Mouse (Mus musculus): ENCODE data around the gene Cog3. TPM values are rescaled to one million over a fixed set of nuclear protein-coding genes. Genes with fewer than 3 reads are reported as not detected.
A peak's percentile ranks its signal among the peaks of the same experiment; 100 is the strongest.

Gene Cog3
- polyA plus RNA-seq, 1 experiment from 2014 or later: 16.0 TPM

- Histone ChIP-seq H3K4me1 (ENCODE audit: control insufficient read depth in 2 of 2, insufficient read depth in 2 of 2, low read length in 2 of 2) (peaks cover 0 to 2% of the 10 kb centered on the region in 2 experiments; a peak in 2 of 4 replicates), H3K36me3 (ENCODE audit: control insufficient read depth, insufficient read depth, low read length) (peaks cover 21% of the 10 kb centered on the region), H3K4me3 (ENCODE audit: control insufficient read depth in 1 of 2, insufficient read depth in 1 of 2, low read depth in 1 of 2, low read length in 2 of 2) (no peak overlapping the region), H3K9me3 (ENCODE audit: control insufficient read depth, low read length) (no peaks in the 10 kb centered on the region), H3K27ac (replicated peaks in 1 of 2; ENCODE audit: control insufficient read depth in 1 of 2, insufficient read depth in 1 of 2, low read depth in 2 of 2, low read length in 2 of 2) (no peak overlapping the region), H3K27me3 (ENCODE audit: control insufficient read depth, insufficient read depth, low read length) (no peaks in the 10 kb centered on the region), H3K9ac (ENCODE audit: low read length) (no peak overlapping the region), H3K4me2 (ENCODE audit: low read length) (no peak overlapping the region)
- WGBS: 67% methylated on average over 7 of the region's 7 CpGs
- ATAC-seq (ENCODE audit: insufficient number of reproducible peaks, insufficient read depth, low FRiP score, low read depth): no peak
These were observed 4.1 kb upstream of the Cog3 start for GRCm38 (mm10) chr14:75758401-75758800.

GRCm38 (mm10) chr14:75757821-75758220 is 3.5 kb upstream of the Cog3 start:
- 80% methylated on average over 2 of the region's 2 CpGs for WGBS
- Histone ChIP-seq H3K4me1 (ENCODE audit: control insufficient read depth in 2 of 2, insufficient read depth in 2 of 2, low read length in 2 of 2) (peaks cover 3 to 8% of the 10 kb centered on the region in 2 experiments; a peak in 3 of 4 replicates), H3K27me3 (ENCODE audit: control insufficient read depth, insufficient read depth, low read length) (no peaks in the 10 kb centered on the region), H3K36me3 (ENCODE audit: control insufficient read depth, insufficient read depth, low read length) (peaks cover 15% of the 10 kb centered on the region), H3K27ac (replicated peaks in 1 of 2; ENCODE audit: control insufficient read depth in 1 of 2, insufficient read depth in 1 of 2, low read depth in 2 of 2, low read length in 2 of 2) (no peak overlapping the region), H3K9me3 (ENCODE audit: control insufficient read depth, low read length) (no peaks in the 10 kb centered on the region), H3K4me2 (ENCODE audit: low read length) (no peak overlapping the region), H3K4me3 (ENCODE audit: control insufficient read depth in 1 of 2, insufficient read depth in 1 of 2, low read depth in 1 of 2, low read length in 2 of 2) (no peak overlapping the region), H3K9ac (ENCODE audit: low read length) (no peak overlapping the region)
- no peak for ATAC-seq (ENCODE audit: insufficient number of reproducible peaks, insufficient read depth, low FRiP score, low read depth)

GRCm38 (mm10) chr14:75756971-75757370 is 2.7 kb upstream of the Cog3 start:
- H3K9me3 ChIP-seq (ENCODE audit: control insufficient read depth, low read length): no peaks in the 10 kb centered on the region
- 83% methylated on average over 6 of the region's 6 CpGs for WGBS

GRCm38 (mm10) chr14:75753206-75753605 is 1.1 kb downstream of the Cog3 start:
- Histone ChIP-seq H3K4me3 (ENCODE audit: control insufficient read depth in 1 of 2, insufficient read depth in 1 of 2, low read depth in 1 of 2, low read length in 2 of 2) (peak overlapping the region; percentile 14 to 98; a peak in 3 of 4 replicates), H3K9ac (ENCODE audit: low read length) (peak overlapping the region; percentile 96), H3K27me3 (ENCODE audit: control insufficient read depth, insufficient read depth, low read length) (no peaks in the 10 kb centered on the region), H3K4me1 (ENCODE audit: control insufficient read depth in 2 of 2, insufficient read depth in 2 of 2, low read length in 2 of 2) (peaks cover 5 to 18% of the 10 kb centered on the region in 2 experiments), H3K36me3 (ENCODE audit: control insufficient read depth, insufficient read depth, low read length) (0 out of 2 replicates have a peak, but pooled peaks cover under 1% of the 10 kb centered on the region), H3K9me3 (ENCODE audit: control insufficient read depth, low read length) (no peaks in the 10 kb centered on the region), H3K4me2 (ENCODE audit: low read length) (peak overlapping the region; percentile 85), H3K27ac (replicated peaks in 1 of 2; ENCODE audit: control insufficient read depth in 1 of 2, insufficient read depth in 1 of 2, low read depth in 2 of 2, low read length in 2 of 2) (0 out of 4 replicates have a peak overlapping the region, but pooled peaks of 1 of the 2 experiments have one; percentile 89)
- WGBS: 57% methylated on average over 8 of the region's 8 CpGs
- ATAC-seq (ENCODE audit: insufficient number of reproducible peaks, insufficient read depth, low FRiP score, low read depth): no peak

More at GRCm38 (mm10) chr14:75756971-75757370, 2.7 kb upstream of the Cog3 start:
- Histone ChIP-seq H3K4me2 (ENCODE audit: low read length) (no peak overlapping the region), H3K27me3 (ENCODE audit: control insufficient read depth, insufficient read depth, low read length) (no peaks in the 10 kb centered on the region), H3K9ac (ENCODE audit: low read length) (no peak overlapping the region), H3K4me3 (ENCODE audit: control insufficient read depth in 1 of 2, insufficient read depth in 1 of 2, low read depth in 1 of 2, low read length in 2 of 2) (no peak overlapping the region), H3K27ac (replicated peaks in 1 of 2; ENCODE audit: control insufficient read depth in 1 of 2, insufficient read depth in 1 of 2, low read depth in 2 of 2, low read length in 2 of 2) (no peak overlapping the region), H3K4me1 (ENCODE audit: control insufficient read depth in 2 of 2, insufficient read depth in 2 of 2, low read length in 2 of 2) (peaks cover 5 to 12% of the 10 kb centered on the region in 2 experiments; a peak in 3 of 4 replicates), H3K36me3 (ENCODE audit: control insufficient read depth, insufficient read depth, low read length) (peaks cover 7% of the 10 kb centered on the region)
- no peak for ATAC-seq (ENCODE audit: insufficient number of reproducible peaks, insufficient read depth, low FRiP score, low read depth)

GRCm38 (mm10) chr14:75751040-75751439 is 3.3 kb downstream of the Cog3 start:
- no peak overlapping the region for H3K9ac ChIP-seq (ENCODE audit: low read length)
- no peaks in the 10 kb centered on the region for H3K27me3 ChIP-seq (ENCODE audit: control insufficient read depth, insufficient read depth, low read length)
- H3K27ac ChIP-seq (replicated peaks in 1 of 2; ENCODE audit: control insufficient read depth in 1 of 2, insufficient read depth in 1 of 2, low read depth in 2 of 2, low read length in 2 of 2): no peak overlapping the region
- no peak overlapping the region for H3K4me3 ChIP-seq (ENCODE audit: control insufficient read depth in 1 of 2, insufficient read depth in 1 of 2, low read depth in 1 of 2, low read length in 2 of 2)
- H3K36me3 ChIP-seq (ENCODE audit: control insufficient read depth, insufficient read depth, low read length): peaks cover 14% of the 10 kb centered on the region
- no peak for ATAC-seq (ENCODE audit: insufficient number of reproducible peaks, insufficient read depth, low FRiP score, low read depth)
- no peak overlapping the region for H3K4me2 ChIP-seq (ENCODE audit: low read length)
- no peaks in the 10 kb centered on the region for H3K9me3 ChIP-seq (ENCODE audit: control insufficient read depth, low read length)
- peaks cover 5 to 18% of the 10 kb centered on the region in 2 experiments for H3K4me1 ChIP-seq (ENCODE audit: control insufficient read depth in 2 of 2, insufficient read depth in 2 of 2, low read length in 2 of 2)
- WGBS: 70% methylated on average over 4 of the region's 4 CpGs

- no peak overlapping the region for H3K4me2 ChIP-seq (ENCODE audit: low read length)
- H3K4me1 ChIP-seq (ENCODE audit: control insufficient read depth in 2 of 2, insufficient read depth in 2 of 2, low read length in 2 of 2): peaks cover 5 to 18% of the 10 kb centered on the region in 2 experiments
- ATAC-seq (ENCODE audit: insufficient number of reproducible peaks, insufficient read depth, low FRiP score, low read depth): no peak
- H3K9me3 ChIP-seq (ENCODE audit: control insufficient read depth, low read length): no peaks in the 10 kb centered on the region
- no peak overlapping the region for H3K27ac ChIP-seq (replicated peaks in 1 of 2; ENCODE audit: control insufficient read depth in 1 of 2, insufficient read depth in 1 of 2, low read depth in 2 of 2, low read length in 2 of 2)
- 92% methylated on average over 4 of the region's 4 CpGs for WGBS
- H3K36me3 ChIP-seq (ENCODE audit: control insufficient read depth, insufficient read depth, low read length): peaks cover 32% of the 10 kb centered on the region
- no peak overlapping the region for H3K4me3 ChIP-seq (ENCODE audit: control insufficient read depth in 1 of 2, insufficient read depth in 1 of 2, low read depth in 1 of 2, low read length in 2 of 2)
- no peak overlapping the region for H3K9ac ChIP-seq (ENCODE audit: low read length)
- no peaks in the 10 kb centered on the region for H3K27me3 ChIP-seq (ENCODE audit: control insufficient read depth, insufficient read depth, low read length)
These were observed 5.2 kb downstream of the Cog3 start for GRCm38 (mm10) chr14:75749123-75749522.

- WGBS: 92% methylated on average over 2 of the region's 2 CpGs
- no peak for ATAC-seq (ENCODE audit: insufficient number of reproducible peaks, insufficient read depth, low FRiP score, low read depth)
- no peak overlapping the region for H3K4me2 ChIP-seq (ENCODE audit: low read length)
- H3K27ac ChIP-seq (replicated peaks in 1 of 2; ENCODE audit: control insufficient read depth in 1 of 2, insufficient read depth in 1 of 2, low read depth in 2 of 2, low read length in 2 of 2): no peak overlapping the region
- no peaks in the 10 kb centered on the region for H3K27me3 ChIP-seq (ENCODE audit: control insufficient read depth, insufficient read depth, low read length)
- H3K36me3 ChIP-seq (ENCODE audit: control insufficient read depth, insufficient read depth, low read length): peaks cover 39% of the 10 kb centered on the region
- no peaks in the 10 kb centered on the region for H3K9me3 ChIP-seq (ENCODE audit: control insufficient read depth, low read length)
- H3K4me1 ChIP-seq (ENCODE audit: control insufficient read depth in 2 of 2, insufficient read depth in 2 of 2, low read length in 2 of 2): peaks cover 3 to 12% of the 10 kb centered on the region in 2 experiments
- H3K4me3 ChIP-seq (ENCODE audit: control insufficient read depth in 1 of 2, insufficient read depth in 1 of 2, low read depth in 1 of 2, low read length in 2 of 2): no peak overlapping the region
- H3K9ac ChIP-seq (ENCODE audit: low read length): no peak overlapping the region
These were observed 6.4 kb downstream of the Cog3 start for GRCm38 (mm10) chr14:75747960-75748359.

GRCm38 (mm10) chr14:75741904-75742303 is 12.4 kb downstream of the Cog3 start:
- no peak overlapping the region for H3K9ac ChIP-seq (ENCODE audit: low read length)
- H3K4me1 ChIP-seq (ENCODE audit: control insufficient read depth in 2 of 2, insufficient read depth in 2 of 2, low read length in 2 of 2): no peaks in the 10 kb centered on the region
- no peak overlapping the region for H3K27ac ChIP-seq (replicated peaks in 1 of 2; ENCODE audit: control insufficient read depth in 1 of 2, insufficient read depth in 1 of 2, low read depth in 2 of 2, low read length in 2 of 2)
- H3K9me3 ChIP-seq (ENCODE audit: control insufficient read depth, low read length): no peaks in the 10 kb centered on the region
- H3K36me3 ChIP-seq (ENCODE audit: control insufficient read depth, insufficient read depth, low read length): peaks cover 89% of the 10 kb centered on the region
- no peak overlapping the region for H3K4me2 ChIP-seq (ENCODE audit: low read length)
- WGBS: 64% methylated on average over 3 of the region's 3 CpGs
- H3K27me3 ChIP-seq (ENCODE audit: control insufficient read depth, insufficient read depth, low read length): no peaks in the 10 kb centered on the region
- ATAC-seq (ENCODE audit: insufficient number of reproducible peaks, insufficient read depth, low FRiP score, low read depth): no peak
- H3K4me3 ChIP-seq (ENCODE audit: control insufficient read depth in 1 of 2, insufficient read depth in 1 of 2, low read depth in 1 of 2, low read length in 2 of 2): no peak overlapping the region
